Mouse (Mus musculus) bone marrow macrophage, adult 2 months (primary cell): ENCODE results near the gene Rassf6.

Experiments
- CTCF ChIP-seq: IDR thresholded peaks from 2 replicates; pipeline ENCODE4 v1.5.1; 2012; ENCODE audit warnings: low read depth, mild to moderate bottlenecking, low read length, moderate library complexity
- POLR2A ChIP-seq: IDR thresholded peaks from 2 replicates; pipeline ENCODE4 v1.6.1; 2012; ENCODE audit warnings: mild to moderate bottlenecking, low read depth, low read length, borderline replicate concordance

- TF ChIP-seq CTCF (no peak), POLR2A (no peak)
These were observed 13.0 kb downstream of the Rassf6 start for GRCm38 (mm10) chr5:90627423-90627822.
